Mouse (Mus musculus) ES-Bruce4 (cell line): ENCODE measurements at regions not wholly inside any gene's neighbourhood (a gene's known extent, or its start where the extent isn't known, plus 50 kb on each side); places are given as distances from the start of the nearest gene placed in this dataset.

ENCODE experiments used
- H3K27ac ChIP-seq: 2 replicates; pipeline ENCODE4 v1.5.1; 2012; ENCODE audit warnings: low read length, inconsistent platforms; ENCODE audit not compliant: insufficient read depth
- H3K27me3 ChIP-seq: 2 replicates; pipeline ENCODE4 v1.6.1; 2012; ENCODE audit warnings: mild to moderate bottlenecking, low read length, inconsistent platforms; ENCODE audit not compliant: control insufficient read depth, poor library complexity, insufficient read depth, severe bottlenecking
- H3K36me3 ChIP-seq: 2 replicates; pipeline ENCODE4 v1.6.1; 2012; ENCODE audit warnings: inconsistent platforms, mild to moderate bottlenecking, low read length, moderate library complexity; ENCODE audit not compliant: control insufficient read depth, poor library complexity, insufficient read depth, severe bottlenecking
- H3K4me1 ChIP-seq: one replicate; pipeline ENCODE4 v1.8.1; 2011; ENCODE audit warnings: low read length; ENCODE audit not compliant: control insufficient read depth, insufficient read depth
- H3K4me3 ChIP-seq: 2 replicates; pipeline ENCODE4 v1.5.1; 2011; ENCODE audit warnings: low read depth, mild to moderate bottlenecking, low read length
- H3K9ac ChIP-seq: 2 replicates; pipeline ENCODE4 v1.6.1; 2012; ENCODE audit warnings: low read depth, mild to moderate bottlenecking, inconsistent platforms; ENCODE audit not compliant: poor library complexity, severe bottlenecking
- H3K9me3 ChIP-seq: replicated peaks from 2 replicates; pipeline ENCODE4 v1.6.1; 2012; ENCODE audit warnings: mild to moderate bottlenecking, low read length, inconsistent platforms; ENCODE audit not compliant: control insufficient read depth, poor library complexity, insufficient read depth, severe bottlenecking
- CTCF ChIP-seq: IDR thresholded peaks from one replicate; pipeline ENCODE4 v1.8.1; 2011; ENCODE audit warnings: low read depth, low read length
- EP300 ChIP-seq: IDR thresholded peaks from 2 replicates; pipeline ENCODE4 v1.6.1; 2011; ENCODE audit warnings: low read depth, low read length; ENCODE audit not compliant: insufficient read depth
- POLR2A ChIP-seq: IDR thresholded peaks from one replicate; pipeline ENCODE4 v1.8.1; 2011; ENCODE audit warnings: low read length; ENCODE audit not compliant: insufficient read depth

GRCm38 (mm10) chr17:75915256-75915655 lies 363.5 kb upstream of the Fam98a start:
- no peaks in the 10 kb centered on the region for H3K9me3 ChIP-seq
- H3K4me1 ChIP-seq = no peaks in the 10 kb centered on the region
- no peak overlapping the region for H3K27ac ChIP-seq
- H3K4me3 ChIP-seq = no peak overlapping the region
- H3K9ac ChIP-seq = no peak overlapping the region
- TF ChIP-seq EP300 = no peak
- no peak for TF ChIP-seq POLR2A
- no peak for TF ChIP-seq CTCF
- H3K36me3 ChIP-seq = no peaks in the 10 kb centered on the region
- no peaks in the 10 kb centered on the region for H3K27me3 ChIP-seq

DNA sequence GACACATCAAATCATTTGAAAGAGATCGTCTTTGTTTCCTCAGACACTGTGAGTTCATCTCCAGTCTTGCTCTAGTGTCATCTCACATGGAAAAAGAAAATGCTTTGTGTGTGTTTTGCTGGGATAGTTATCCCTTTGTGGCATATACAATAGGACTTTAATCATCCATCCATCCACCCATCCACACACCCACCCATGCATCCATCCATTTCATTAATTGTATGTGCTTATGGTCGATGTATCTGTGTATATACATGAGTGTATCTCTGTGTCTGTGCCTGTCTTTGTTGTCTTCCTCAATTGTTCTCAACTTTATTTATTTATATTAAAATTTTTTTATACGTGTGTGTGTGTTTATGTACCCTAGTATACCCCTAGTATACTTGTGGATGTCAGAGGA lies 355.3 kb upstream of the Fam98a start:
- TF ChIP-seq POLR2A = no peak
- no peak for TF ChIP-seq EP300
- no peak for TF ChIP-seq CTCF
- Histone ChIP-seq H3K36me3 (no peaks in the 10 kb centered on the region), H3K9ac (no peak overlapping the region), H3K27ac (no peak overlapping the region), H3K4me1 (no peaks in the 10 kb centered on the region), H3K4me3 (no peak overlapping the region), H3K27me3 (no peaks in the 10 kb centered on the region), H3K9me3 (no peaks in the 10 kb centered on the region)

DNA sequence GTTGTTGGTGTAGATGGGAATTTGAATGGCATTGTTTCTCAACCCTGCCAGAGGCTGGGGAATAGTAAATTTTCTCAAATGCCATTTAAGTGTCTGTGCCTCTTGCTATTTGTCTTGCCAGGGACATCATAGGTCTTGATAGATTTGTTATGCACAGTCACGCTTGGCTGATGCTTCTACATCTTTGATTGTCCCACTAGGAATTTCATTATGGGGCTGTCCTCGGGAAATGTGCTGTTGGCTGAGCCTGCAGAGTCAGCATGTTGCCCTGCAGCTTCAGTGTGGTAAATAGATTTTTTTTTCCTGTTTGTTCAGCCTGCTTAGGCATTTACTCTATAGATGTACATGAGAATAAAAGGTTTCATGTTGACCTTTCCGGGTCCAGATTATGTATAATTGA lies 354.9 kb upstream of the Fam98a start:
- Histone ChIP-seq H3K4me1 (no peaks in the 10 kb centered on the region), H3K27ac (no peak overlapping the region), H3K9me3 (no peaks in the 10 kb centered on the region), H3K9ac (no peak overlapping the region), H3K36me3 (no peaks in the 10 kb centered on the region), H3K4me3 (no peak overlapping the region), H3K27me3 (no peaks in the 10 kb centered on the region)
- TF ChIP-seq CTCF = no peak
- no peak for TF ChIP-seq POLR2A
- no peak for TF ChIP-seq EP300

DNA sequence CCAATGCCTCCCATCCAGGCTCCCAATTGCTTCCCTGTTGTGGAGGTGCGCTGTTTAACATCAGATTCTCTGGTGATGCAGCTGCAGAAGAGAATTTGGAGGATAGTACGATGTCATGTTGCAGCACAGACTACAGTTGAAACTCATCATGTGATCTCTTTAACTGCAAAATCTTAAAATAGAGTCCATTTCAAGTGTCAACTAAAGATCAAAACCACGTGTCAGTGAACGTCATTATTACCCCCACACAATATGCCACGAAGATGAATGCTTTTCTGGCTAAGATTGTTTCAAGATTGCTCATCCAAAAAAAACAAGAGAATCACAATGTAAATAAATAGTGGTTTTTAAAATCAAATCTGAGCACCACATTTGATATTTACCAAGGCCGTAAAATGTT lies 343.7 kb upstream of the Fam98a start:
- no peak overlapping the region for H3K27ac ChIP-seq
- no peaks in the 10 kb centered on the region for H3K9me3 ChIP-seq
- TF ChIP-seq POLR2A = no peak
- H3K9ac ChIP-seq = no peak overlapping the region
- no peak overlapping the region for H3K4me3 ChIP-seq
- H3K27me3 ChIP-seq = no peaks in the 10 kb centered on the region
- H3K4me1 ChIP-seq = no peaks in the 10 kb centered on the region
- no peaks in the 10 kb centered on the region for H3K36me3 ChIP-seq

GRCm38 (mm10) chr17:75894934-75895333 lies 343.2 kb upstream of the Fam98a start:
- H3K27me3 ChIP-seq = no peaks in the 10 kb centered on the region
- H3K27ac ChIP-seq = no peak overlapping the region
- H3K9me3 ChIP-seq = no peaks in the 10 kb centered on the region
- no peak overlapping the region for H3K4me3 ChIP-seq
- H3K9ac ChIP-seq = no peak overlapping the region
- no peaks in the 10 kb centered on the region for H3K4me1 ChIP-seq
- TF ChIP-seq POLR2A (no peak), EP300 (no peak), CTCF (no peak)
- no peaks in the 10 kb centered on the region for H3K36me3 ChIP-seq

GRCm38 (mm10) chr17:75893559-75893958 lies 341.8 kb upstream of the Fam98a start:
- Histone ChIP-seq H3K9me3 (no peaks in the 10 kb centered on the region), H3K9ac (no peak overlapping the region), H3K4me1 (no peaks in the 10 kb centered on the region), H3K27me3 (no peaks in the 10 kb centered on the region), H3K27ac (no peak overlapping the region), H3K36me3 (no peaks in the 10 kb centered on the region), H3K4me3 (no peak overlapping the region)
- no peak for TF ChIP-seq CTCF
- TF ChIP-seq EP300 = no peak
- no peak for TF ChIP-seq POLR2A
